Mouse (Mus musculus): Measurements from ENCODE around the gene Olfr1179.
"Not testable (repeated sequence)": the region's sequence is repeated elsewhere in the genome, so short reads cannot be mapped to it uniquely, and the experiment has no call there.

Gene Olfr1179

DNA sequence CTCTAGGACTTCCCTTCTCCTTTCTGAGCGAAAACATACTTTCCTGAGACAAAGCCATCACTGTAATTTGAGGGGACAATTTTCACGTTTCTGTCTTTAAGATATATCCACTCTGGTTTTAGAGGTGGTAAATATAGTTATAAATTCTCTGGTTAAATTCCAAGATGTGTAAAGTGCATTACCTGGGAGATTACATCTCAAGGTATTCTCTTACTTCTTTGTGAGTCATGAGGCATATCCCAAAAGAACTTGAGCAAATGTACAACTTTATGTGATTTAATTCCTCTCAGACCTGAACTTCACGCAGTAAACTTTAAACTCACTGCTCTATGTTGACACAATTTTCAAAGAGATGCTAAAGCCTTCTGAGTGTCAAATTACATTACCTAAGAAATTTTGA is at the start of gene Olfr1179:
Gene Olfr1179 (minus strand): TSS at position 101 of the 400 bp plus-strand sequence.
- DNase-seq (ENCODE audit: low read depth in 2 of 2, low spot score in 2 of 2) = no peak

DNA sequence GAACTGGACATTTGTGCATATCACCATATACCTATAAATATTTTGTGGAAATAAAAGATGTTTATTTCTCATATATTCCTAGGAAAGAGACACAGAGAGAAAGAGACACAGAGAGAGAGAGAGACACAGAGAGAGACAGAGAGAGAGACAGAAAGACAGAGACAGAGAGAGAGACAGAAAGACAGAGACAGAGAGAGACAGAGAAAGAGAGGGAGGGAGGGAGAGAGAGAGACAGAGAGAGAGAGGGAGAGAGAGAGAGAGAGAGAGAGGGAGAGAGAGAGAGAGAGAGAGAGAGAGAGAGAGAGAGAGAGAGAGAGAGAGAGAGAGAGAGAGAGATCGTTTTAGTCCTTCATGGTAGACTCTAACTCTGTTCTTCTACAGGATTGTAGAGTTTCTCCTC is 48.3 kb upstream of the Olfr1179 start, which contains the start of gene Olfr1183:
Gene Olfr1183 (plus strand): TSS at position 301 of the 400 bp plus-strand sequence.
- not testable (repeated sequence) for DNase-seq (ENCODE audit: low read depth in 2 of 2, low spot score in 2 of 2)

DNA sequence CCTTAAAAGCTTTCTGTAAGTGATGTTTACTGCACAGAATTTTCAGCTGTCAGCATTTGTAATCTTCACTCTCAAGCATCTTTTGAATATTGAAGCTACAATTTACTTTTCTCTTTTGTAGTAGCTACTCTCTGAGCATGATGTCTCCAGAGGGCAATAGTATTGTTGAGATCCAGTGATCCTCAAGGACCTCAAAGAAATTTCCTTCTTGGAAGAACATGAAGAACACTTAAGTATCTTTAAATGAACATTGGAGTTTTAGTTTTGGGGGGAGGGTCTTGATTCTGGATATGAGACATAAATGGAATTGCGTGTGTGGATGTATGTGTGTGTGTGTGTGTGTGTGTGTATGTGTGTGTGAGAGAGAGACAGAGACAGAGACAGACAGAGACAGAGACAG is 42.8 kb upstream of the Olfr1179 start, which contains the start of gene Gm13757:
Gene Gm13757 (minus strand): TSS at position 101 of the 400 bp plus-strand sequence.
- no peak for DNase-seq (ENCODE audit: low read depth in 2 of 2, low spot score in 2 of 2)

DNA sequence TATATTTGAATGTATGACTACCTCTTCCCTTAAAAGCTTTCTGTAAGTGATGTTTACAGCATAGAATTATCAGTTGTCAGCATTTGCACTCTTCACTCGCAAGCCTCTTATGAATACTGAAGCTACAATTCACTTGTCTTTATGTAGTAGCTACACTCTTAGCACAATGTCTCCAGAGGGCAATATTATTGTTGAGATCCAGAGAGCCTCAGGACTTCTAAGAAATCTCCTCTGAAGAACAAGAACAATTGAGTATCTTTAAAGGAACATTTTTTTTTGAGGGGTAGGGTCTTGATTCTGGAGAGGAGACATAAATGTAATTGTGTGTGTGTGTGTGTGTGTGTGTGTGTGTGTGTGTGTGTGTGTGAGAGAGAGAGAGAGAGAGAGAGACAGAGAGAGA is 19.8 kb upstream of the Olfr1179 start, which contains the start of gene Olfr1181:
Gene Olfr1181 (minus strand): TSS at position 101 of the 400 bp plus-strand sequence.
- no peak for DNase-seq (ENCODE audit: low read depth in 2 of 2, low spot score in 2 of 2)

DNA sequence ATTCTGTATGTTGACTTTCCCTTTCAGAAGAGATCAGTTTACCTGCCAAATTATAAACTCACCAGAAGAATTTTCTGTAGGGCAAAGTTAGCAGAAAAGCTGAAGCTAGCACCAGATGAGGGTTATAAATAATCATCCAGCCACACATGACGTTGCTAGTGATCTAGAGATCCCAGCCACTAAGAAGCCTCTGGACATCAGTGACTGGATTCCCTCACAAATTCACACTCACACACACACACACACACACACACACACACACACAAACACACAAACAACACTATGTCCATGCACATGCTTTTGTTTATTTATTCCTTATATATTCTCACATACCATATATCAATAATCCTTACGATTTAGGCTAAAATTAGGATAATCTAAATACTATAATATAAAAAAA is 12.8 kb upstream of the Olfr1179 start, which contains the start of gene Olfr1180:
Gene Olfr1180 (minus strand): TSS at position 101 of the 400 bp plus-strand sequence.
- DNase-seq (ENCODE audit: low read depth in 2 of 2, low spot score in 2 of 2) = no peak

DNA sequence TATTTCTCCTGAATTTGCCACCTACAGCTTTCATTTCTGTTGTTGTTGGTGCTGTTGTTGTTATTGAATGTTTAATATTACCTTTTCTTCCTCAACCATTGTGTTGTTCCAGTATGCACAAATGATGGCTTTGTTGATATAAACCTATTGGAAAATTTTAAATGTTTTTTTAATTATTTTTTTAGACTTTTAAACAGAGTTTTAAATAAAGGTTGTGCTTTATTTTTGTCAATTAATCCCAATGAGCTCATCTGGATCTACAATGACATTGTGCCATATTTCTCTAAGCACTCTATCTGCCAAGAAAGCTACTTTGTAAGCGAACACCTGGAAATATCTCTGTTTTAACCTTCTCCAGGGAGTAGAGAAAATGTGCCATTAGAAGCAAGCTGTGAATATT is 19.5 kb downstream of the Olfr1179 start, which contains the start of gene Olfr1178:
Gene Olfr1178 (plus strand): TSS at position 301 of the 400 bp plus-strand sequence.
- no peak for DNase-seq (ENCODE audit: low read depth in 2 of 2, low spot score in 2 of 2)

DNA sequence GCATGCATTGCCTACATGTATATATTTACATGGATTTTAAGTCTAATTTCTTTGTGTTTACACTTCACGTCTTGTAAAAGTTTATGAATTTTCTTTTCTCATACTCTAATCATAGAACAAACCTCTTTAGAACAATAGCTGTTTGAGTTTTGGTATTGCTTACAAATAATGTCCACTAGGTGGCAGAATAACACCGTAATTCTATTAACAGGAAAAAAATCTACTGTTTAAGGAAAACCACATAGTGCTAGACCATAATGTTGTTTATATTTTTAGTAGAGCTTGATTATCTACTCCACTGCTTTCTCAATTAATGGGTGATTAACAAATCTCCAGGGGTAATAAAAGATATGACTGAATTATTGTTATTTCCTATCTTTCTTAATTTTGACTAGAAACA is 49.9 kb downstream of the Olfr1179 start:
- DNase-seq (ENCODE audit: low read depth in 2 of 2, low spot score in 2 of 2) = no peak

Measured in CD8-positive naive resting alpha-beta T cell, adult 2 months (primary cell).